Mouse (Mus musculus) forebrain, postnatal 0 days (tissue): Measurements from ENCODE around the gene C530008M17Rik. TPM values are rescaled to one million over a fixed set of nuclear protein-coding genes. Genes with fewer than 3 reads are reported as not detected.

ENCODE experiments used
- ATAC-seq: fragments of 200-750 bp; cut with Nextera tagmentation; 2 replicates; pipeline ENCODE4 v1.8.0; 2017; ENCODE audit warnings: mild to moderate bottlenecking, moderate library complexity
- DNase-seq: peaks from one replicate; pipeline ENCODE4 v3.0.0-alpha.2; 2015
- H3K27ac ChIP-seq: fragments of 300-500 bp; sonication (generic); 2 replicates; pipeline ENCODE4 v1.5.1; 2014; ENCODE audit warnings: low read depth, mild to moderate bottlenecking, antibody characterized with exemption, low read length, moderate library complexity, mixed read lengths
- H3K27me3 ChIP-seq: fragments of 300-500 bp; sonication (generic); 2 replicates; pipeline ENCODE4 v1.6.1; 2014; ENCODE audit warnings: mild to moderate bottlenecking, low read length, mixed read lengths; ENCODE audit not compliant: insufficient read depth
- H3K36me3 ChIP-seq: fragments of 300-500 bp; sonication (generic); 2 replicates; pipeline ENCODE4 v1.6.1; 2014; ENCODE audit warnings: mild to moderate bottlenecking, moderate library complexity; ENCODE audit not compliant: insufficient read depth
- H3K4me1 ChIP-seq: fragments of 300-500 bp; sonication (generic); 2 replicates; pipeline ENCODE4 v1.6.1; 2014; ENCODE audit warnings: antibody characterized with exemption; ENCODE audit not compliant: insufficient read depth
- H3K4me2 ChIP-seq: fragments of 300-500 bp; sonication (generic); 2 replicates; pipeline ENCODE4 v1.6.1; 2014; ENCODE audit warnings: low read depth, mild to moderate bottlenecking, moderate library complexity
- H3K4me3 ChIP-seq: fragments of 300-500 bp; sonication (generic); 2 replicates; pipeline ENCODE4 v1.5.1; 2014; ENCODE audit warnings: low read depth, low read length, mixed read lengths
- H3K9ac ChIP-seq: fragments of 300-500 bp; sonication (generic); 2 replicates; pipeline ENCODE4 v1.6.1; 2014; ENCODE audit warnings: mild to moderate bottlenecking
- H3K9me3 ChIP-seq: fragments of 300-500 bp; sonication (generic); 2 replicates; pipeline ENCODE4 v1.6.1; 2016; ENCODE audit warnings: low read length
- CTCF ChIP-seq: sonication (generic); IDR thresholded peaks from 2 replicates; pipeline ENCODE4 v1.5.1; 2016; ENCODE audit warnings: antibody characterized with exemption, control low read depth, low read depth
- WGBS: fragments of 180-500 bp; shearing (Covaris S2); extraction: QIAGEN DNeasy Blood & Tissue Kit; methylation state at CpG from one replicate; pipeline ENCODE4 v1.1.7; 2014; 5-methylcytosine and 5-hydroxymethylcytosine counted together
- polyA plus RNA-seq: library from polyadenylated mRNA; unstranded; fragments of >200 nt; fragmentation: Nextera tagmentation; extraction: Ambion mirVana; gene quantifications from 2 replicates; pipeline ENCODE4 v1.2.1, GENCODE M21; 2015
- total RNA-seq: library from RNA; depleted of rRNA; stranded (reverse); fragments of >200 nt; gene quantifications from 2 replicates; pipeline ENCODE4 v1.2.3, GENCODE M21; 2014

The C530008M17Rik gene
- total and polyA plus RNA-seq, 2 experiments from 2014 or later, result 63.6 to 87.4 TPM

DNA sequence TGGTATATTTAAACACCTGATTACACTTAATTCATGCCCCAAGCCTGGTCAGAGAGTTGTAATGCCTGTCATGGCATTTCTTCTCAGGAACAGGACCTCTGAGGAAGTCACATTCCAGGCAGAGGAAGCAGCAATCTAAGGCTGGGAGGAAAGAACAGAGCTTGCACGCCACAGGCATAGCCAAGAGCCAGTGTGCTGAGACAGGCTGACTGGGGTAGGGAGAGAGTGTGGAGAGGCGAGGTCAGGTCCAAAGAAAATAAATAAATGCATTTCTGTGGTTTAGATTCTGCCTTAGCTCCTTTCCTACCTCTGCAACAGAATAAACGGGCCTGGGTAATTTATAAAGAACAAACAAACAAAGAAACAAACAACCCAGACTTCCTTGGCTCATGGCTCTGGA, 104.0 kb downstream of the C530008M17Rik start:
- Histone ChIP-seq H3K27ac (no peak overlapping the region), H3K4me3 (no peak overlapping the region), H3K27me3 (no peaks in the 10 kb centered on the region), H3K4me1 (0 out of 2 replicates have a peak, but pooled peaks cover 9% of the 10 kb centered on the region), H3K9ac (no peak overlapping the region), H3K9me3 (no peaks in the 10 kb centered on the region), H3K4me2 (no peak overlapping the region), H3K36me3 (peaks cover 11% of the 10 kb centered on the region)
- ATAC-seq (no peak), DNase-seq (no peak)
- WGBS, result 72% methylated on average over 3 of the region's 3 CpGs
- no peak for TF ChIP-seq CTCF

DNA sequence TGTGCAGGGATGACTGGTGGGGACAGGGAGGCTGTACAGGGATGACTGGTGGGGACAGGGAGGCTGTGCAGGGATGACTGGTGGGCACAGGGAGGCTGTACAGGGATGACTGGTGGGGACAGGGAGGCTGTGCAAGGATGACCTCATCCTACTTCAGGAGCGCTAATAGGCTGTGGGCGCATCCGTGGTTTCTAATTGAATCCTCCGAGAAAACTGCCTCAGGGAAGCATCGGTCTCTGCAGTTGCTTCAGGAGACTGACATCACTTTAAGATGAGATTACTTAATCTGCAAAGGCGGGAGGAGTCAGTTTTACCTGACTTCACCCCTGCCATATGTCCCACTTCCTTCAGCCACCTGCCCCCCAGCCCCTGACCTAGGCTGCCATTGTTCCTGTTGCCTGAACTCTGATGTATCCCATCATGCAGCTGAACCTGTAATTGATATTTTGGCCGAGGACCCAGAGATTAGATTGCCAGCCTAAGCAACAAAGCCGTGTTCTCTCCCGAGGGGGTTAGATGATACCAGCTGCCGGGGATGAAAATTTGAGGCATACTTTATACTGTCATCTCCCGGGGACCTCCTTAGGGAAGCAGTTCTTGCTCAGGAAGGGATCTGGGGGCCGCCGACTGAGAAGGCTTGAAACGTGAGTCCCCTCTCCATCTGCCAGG, 105.9 kb downstream of the C530008M17Rik start:
- H3K9ac ChIP-seq, result 0 out of 2 replicates have a peak overlapping the region, but pooled peaks have one; percentile 25
- no peak for TF ChIP-seq CTCF
- no peak overlapping the region for H3K4me2 ChIP-seq
- WGBS, result 34% methylated on average over 12 of the region's 14 CpGs
- 0 out of 2 replicates have a peak, but pooled peaks cover 9% of the 10 kb centered on the region for H3K4me1 ChIP-seq
- no peak overlapping the region for H3K4me3 ChIP-seq
- no peak overlapping the region for H3K27ac ChIP-seq
- H3K27me3 ChIP-seq, result no peaks in the 10 kb centered on the region
- ATAC-seq (0 out of 2 replicates have a peak, but pooled peaks have one; percentile 13), DNase-seq (no peak)
- H3K9me3 ChIP-seq, result no peaks in the 10 kb centered on the region
- H3K36me3 ChIP-seq, result peaks cover 11% of the 10 kb centered on the region

DNA sequence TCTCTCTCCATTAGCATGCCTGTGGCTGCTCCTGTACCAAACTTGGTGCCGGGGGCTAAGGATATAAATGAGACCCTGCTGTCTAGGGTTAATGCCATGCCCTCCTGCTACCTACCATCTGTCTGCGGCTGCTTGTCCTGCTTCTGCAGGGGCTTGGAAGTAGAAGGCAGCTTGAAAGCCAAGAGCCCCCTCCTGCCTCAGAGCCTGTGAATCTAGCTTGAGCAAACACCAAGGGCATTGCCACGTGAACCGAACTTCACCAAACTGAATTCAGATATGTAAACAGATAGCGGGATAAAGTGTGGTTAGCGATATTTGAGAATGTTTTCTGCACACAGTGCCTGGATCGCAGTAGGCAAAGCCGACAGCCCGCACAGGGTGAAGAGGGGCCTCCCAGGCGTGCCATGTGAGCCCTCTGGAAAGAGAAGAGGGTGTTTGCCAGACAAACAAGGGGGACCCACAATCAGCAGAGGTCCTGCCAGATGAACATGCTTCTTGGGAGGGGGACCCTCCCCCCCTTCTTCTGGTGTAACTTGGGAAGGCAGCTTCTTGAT, 106.9 kb downstream of the C530008M17Rik start:
- Histone ChIP-seq H3K4me3 (no peak overlapping the region), H3K36me3 (peaks cover 11% of the 10 kb centered on the region), H3K4me2 (no peak overlapping the region), H3K9ac (no peak overlapping the region), H3K27me3 (no peaks in the 10 kb centered on the region), H3K27ac (0 out of 2 replicates have a peak overlapping the region, but pooled peaks have one; percentile 45), H3K9me3 (no peaks in the 10 kb centered on the region), H3K4me1 (0 out of 2 replicates have a peak, but pooled peaks cover 9% of the 10 kb centered on the region)
- 19% methylated on average over 10 of the region's 10 CpGs for WGBS
- peak; percentile 48 for DNase-seq
- peak; percentile 84 for ATAC-seq
- TF ChIP-seq CTCF, result no peak

DNA sequence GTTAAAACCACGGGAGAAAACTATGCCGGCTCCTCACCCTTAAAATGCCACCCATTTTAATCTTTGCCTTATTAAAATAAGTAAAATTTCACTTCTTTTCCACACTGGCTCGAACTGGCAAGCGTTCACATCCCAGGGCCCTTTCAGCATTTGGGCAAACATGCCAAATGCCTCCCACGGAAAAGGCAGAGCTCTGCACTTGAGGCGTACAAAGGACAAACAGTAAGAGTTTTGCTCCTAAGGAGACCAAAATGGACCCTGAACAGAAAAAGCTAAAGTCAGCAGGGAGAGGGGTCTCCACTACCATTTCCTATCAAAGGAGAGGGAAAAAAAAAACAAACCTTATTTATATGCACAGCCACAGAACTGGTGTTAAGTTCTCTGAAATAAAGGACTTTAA, 107.4 kb downstream of the C530008M17Rik start:
- ATAC-seq (peak; percentile 42; the same call in 1 of the 2 replicates), DNase-seq (peak; percentile 47)
- Histone ChIP-seq H3K4me1 (0 out of 2 replicates have a peak, but pooled peaks cover 9% of the 10 kb centered on the region), H3K4me2 (no peak overlapping the region), H3K36me3 (peaks cover 11% of the 10 kb centered on the region), H3K9ac (no peak overlapping the region), H3K4me3 (no peak overlapping the region), H3K27ac (0 out of 2 replicates have a peak overlapping the region, but pooled peaks have one; percentile 45), H3K9me3 (no peaks in the 10 kb centered on the region), H3K27me3 (no peaks in the 10 kb centered on the region)
- no peak for TF ChIP-seq CTCF
- WGBS, result 18% methylated on average over 6 of the region's 6 CpGs

DNA sequence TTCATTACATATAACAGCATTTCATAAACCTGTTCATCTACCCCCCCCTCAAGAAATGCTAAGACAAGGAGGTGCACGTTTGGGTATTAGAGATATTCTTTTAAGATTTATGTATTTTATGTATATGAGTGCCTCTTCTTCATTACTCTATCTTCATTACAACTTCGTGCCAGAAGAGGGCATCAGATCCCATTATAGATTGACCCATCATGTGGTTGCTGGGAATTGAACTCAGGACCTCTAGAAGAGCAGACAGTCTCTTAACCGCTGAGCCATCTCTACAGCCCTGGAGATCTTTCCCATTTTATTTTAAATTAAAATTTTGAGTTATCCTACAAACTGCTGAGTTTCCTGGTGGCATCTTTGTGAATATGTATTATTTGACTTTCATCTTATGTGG, 112.7 kb downstream of the C530008M17Rik start:
- ATAC-seq, result no peak
- WGBS, result 78% methylated on average over 3 of the region's 3 CpGs

DNA sequence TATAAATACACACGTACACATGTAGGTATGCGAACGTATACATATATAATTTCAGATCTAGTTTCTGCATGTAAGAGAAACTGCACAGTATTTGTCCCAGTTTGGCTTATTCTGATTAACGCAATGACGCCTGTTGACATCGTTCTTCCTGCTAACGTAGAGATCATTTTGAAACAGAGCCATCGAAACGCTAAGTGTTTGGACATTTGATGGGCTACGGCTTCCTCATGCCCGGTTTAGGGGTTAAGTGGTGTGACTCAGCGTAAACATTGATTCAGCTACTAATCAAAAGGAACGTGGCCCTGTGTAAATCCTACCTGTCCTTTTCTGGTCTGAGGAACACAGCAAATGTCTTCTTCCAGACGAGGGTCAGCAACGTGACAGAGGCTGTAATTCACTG, 113.3 kb downstream of the C530008M17Rik start:
- H3K9ac ChIP-seq, result no peak overlapping the region
- no peak for TF ChIP-seq CTCF
- ATAC-seq (no peak), DNase-seq (no peak)
- no peaks in the 10 kb centered on the region for H3K9me3 ChIP-seq
- no peak overlapping the region for H3K27ac ChIP-seq
- H3K36me3 ChIP-seq, result peaks cover 8% of the 10 kb centered on the region; the same call in 1 of the 2 replicates
- no peak overlapping the region for H3K4me3 ChIP-seq
- H3K27me3 ChIP-seq, result no peaks in the 10 kb centered on the region
- WGBS, result 83% methylated on average over 15 of the region's 15 CpGs
- H3K4me1 ChIP-seq, result no peaks in the 10 kb centered on the region
- H3K4me2 ChIP-seq, result no peak overlapping the region

More for the DNA sequence above, 112.7 kb downstream of the C530008M17Rik start:
- H3K27ac ChIP-seq, result no peak overlapping the region
- no peak for DNase-seq
- no peak overlapping the region for H3K9ac ChIP-seq
- no peak for TF ChIP-seq CTCF
- H3K9me3 ChIP-seq, result no peaks in the 10 kb centered on the region
- H3K4me2 ChIP-seq, result no peak overlapping the region
- no peaks in the 10 kb centered on the region for H3K27me3 ChIP-seq
- H3K4me3 ChIP-seq, result no peak overlapping the region
- peaks cover 8% of the 10 kb centered on the region; the same call in 1 of the 2 replicates for H3K36me3 ChIP-seq
- no peaks in the 10 kb centered on the region for H3K4me1 ChIP-seq

DNA sequence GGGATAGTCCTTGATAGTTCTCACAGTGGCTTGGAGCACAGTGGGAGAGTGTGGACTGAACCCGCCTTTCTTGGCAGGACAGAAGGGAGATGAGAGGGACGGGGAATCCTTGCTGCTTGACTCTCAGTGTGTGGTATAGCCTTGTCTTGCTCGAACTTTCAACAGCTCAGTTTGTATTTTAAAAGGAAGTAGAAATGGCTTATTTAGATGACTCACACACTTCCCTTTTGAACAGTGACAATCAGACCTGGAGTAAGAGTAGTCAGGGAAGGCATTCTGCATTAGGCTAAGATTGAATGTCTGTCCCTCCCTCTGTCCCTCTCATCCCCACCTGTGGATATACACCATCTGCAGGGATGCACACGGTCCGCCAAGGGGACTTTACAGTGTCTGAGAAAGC, 115.1 kb downstream of the C530008M17Rik start:
- no peak overlapping the region for H3K4me3 ChIP-seq
- H3K36me3 ChIP-seq, result peaks cover 4% of the 10 kb centered on the region; the same call in 1 of the 2 replicates
- WGBS, result 83% methylated on average over 5 of the region's 5 CpGs
- H3K9ac ChIP-seq, result no peak overlapping the region
- H3K4me2 ChIP-seq, result no peak overlapping the region
- no peak for ATAC-seq
- TF ChIP-seq CTCF, result no peak
- no peak for DNase-seq
- H3K9me3 ChIP-seq, result no peaks in the 10 kb centered on the region
- no peaks in the 10 kb centered on the region for H3K27me3 ChIP-seq
- H3K27ac ChIP-seq, result no peak overlapping the region
- H3K4me1 ChIP-seq, result no peaks in the 10 kb centered on the region
